Mouse (Mus musculus) neural tube, embryonic 10.5 days (tissue): Measurements from ENCODE around the gene Tmprss6.

Source experiments
- DNase-seq: peaks from one replicate; pipeline ENCODE4 v3.0.0-alpha.2; 2017; ENCODE audit warnings: low spot score; ENCODE audit errors: extremely low spot score

Gene Tmprss6

DNA sequence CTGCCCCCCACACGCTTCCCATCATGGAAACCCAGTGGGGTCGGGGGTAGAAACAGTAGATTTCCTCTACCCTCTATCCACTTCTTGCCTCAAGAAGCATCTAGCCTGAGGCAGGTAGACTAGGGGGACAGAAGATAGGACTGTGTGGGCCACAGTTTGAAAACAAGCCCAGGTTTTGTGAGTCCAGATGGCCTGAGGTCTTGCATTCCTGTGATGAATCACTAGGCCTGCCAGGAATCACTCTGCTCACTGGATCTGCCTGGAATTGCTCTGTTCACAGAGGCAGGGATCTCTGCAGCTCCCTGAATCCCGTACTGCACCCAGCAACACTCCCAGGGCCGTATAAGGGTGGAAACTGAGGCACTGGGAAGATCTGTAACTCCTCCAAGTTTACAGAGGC is 14.9 kb upstream of the Tmprss6 start:
- DNase-seq, result no peak

DNA sequence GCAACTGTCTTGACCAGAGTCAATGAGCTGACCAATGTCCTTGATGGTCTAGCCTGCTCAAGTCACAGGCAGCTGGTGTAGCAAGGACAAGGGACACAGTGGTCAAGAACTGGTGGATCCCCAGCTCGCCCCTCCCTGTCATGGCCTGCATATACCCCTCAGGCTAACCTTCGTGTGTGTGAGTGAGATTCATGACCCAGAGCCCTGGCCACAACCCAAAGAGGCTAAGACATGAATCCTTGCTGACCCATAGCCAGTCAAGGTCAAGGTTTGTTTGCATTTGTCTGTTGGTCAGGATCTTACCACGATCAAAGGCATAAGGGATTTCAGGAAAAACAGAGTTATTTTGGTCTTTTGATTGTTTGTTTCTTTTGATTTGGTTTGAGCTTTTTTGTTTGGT is 14.1 kb upstream of the Tmprss6 start:
- no peak for DNase-seq

DNA sequence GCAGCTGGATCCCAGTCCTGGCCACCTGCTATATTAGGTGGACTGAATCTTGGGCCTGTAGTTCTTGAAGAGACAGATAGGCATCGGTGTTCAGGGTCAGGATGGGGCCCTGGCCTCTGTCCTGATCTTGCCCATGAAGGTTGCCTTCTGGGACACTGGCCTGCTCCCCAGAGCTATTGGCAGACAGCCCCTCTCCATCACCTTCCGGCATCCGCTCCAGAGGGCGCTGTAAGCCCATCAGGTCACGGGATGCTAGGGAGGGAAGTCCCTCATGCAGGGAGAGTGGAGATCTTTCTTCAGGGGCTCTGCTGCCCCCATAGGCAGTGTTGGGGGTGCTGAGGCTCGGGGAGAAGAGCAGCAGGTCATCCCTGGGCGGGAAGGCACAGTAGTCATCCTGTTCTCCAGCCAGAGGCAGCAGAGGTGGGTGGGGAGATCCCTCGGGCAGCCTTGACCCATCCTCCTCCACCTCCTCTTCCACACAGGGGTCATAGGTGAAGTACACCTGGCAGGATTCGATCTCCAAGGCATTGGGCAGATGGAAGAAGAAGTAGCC is 13.1 kb upstream of the Tmprss6 start:
- DNase-seq, result no peak

DNA sequence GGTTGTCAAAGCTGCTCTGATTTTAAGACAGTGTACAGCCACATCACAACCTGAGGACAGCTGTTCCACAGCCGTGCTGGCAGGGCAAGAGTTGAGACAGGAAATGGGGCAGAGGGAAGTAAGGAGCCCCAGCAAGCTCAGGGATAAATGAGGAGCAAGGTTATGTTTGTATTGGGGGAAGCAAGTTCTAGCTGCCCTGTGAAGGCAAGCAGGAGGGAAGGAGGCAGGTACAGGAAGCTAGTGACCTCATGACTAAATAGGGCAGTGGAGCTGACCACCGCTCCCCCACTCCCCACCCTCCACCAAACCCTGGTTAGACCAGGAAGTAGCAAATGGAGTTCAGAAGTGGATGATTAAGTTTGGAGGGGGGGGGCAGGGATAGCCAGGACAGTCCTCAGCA is 12.6 kb upstream of the Tmprss6 start:
- DNase-seq, result no peak

DNA sequence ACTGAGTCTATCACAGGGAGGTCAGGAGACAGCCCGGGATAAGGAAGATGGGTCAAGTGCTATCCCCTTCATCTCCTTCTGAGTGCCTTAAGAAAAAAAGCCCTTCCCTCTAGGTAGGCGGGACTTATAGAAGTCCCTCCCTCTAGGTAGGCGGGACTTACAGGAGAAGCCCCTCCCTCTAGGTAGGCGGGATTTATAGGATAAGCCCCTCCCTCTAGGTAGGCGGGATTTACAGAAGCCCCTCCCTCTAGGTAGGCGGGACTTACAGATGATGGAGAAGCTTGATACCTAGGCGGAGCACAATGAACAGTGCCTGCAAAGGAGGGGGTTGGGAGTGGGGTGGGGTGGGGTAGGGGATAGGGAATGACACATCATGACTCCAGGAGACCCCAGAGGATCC is 11.7 kb upstream of the Tmprss6 start:
- no peak for DNase-seq

DNA sequence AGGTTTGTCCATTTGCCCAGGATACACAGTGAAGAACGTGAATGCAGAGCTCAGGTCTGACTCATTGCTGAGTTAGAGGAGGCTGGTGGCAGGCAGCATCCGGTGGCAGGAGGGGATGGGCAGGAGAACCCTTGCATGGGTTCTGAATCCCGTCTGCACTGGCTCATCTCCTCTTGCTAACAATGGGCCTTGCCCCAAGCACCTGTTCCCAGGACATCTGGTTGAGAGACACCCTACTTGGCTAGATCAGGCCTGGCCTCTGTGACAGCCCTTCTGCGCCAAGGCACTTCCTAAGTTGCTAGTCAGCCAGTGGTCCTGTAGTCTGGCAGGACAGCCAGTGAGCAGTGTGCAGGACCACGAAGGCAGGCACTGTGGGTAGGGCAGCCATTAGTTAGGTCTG is 11.0 kb upstream of the Tmprss6 start:
- no peak for DNase-seq

DNA sequence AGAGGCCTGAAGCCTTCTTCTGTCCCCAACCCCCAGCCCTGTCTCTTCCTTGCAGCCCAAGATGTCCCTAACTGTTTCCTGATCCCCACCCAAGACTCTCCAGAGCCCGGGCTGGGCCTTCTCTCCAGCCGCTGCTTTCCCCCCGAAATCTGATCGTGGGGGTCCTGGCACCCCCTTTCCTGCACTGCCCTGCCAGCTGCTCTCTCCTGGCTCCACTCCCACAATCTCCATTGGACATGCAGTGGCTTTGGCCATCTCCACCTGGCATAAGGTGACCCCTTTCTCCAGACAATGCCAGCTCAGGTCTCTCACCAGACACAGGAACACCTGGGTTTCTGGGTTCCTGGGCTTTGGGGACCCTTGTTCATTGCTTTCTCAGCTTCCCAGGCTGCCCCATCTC is 9.6 kb upstream of the Tmprss6 start:
- DNase-seq, result no peak

DNA sequence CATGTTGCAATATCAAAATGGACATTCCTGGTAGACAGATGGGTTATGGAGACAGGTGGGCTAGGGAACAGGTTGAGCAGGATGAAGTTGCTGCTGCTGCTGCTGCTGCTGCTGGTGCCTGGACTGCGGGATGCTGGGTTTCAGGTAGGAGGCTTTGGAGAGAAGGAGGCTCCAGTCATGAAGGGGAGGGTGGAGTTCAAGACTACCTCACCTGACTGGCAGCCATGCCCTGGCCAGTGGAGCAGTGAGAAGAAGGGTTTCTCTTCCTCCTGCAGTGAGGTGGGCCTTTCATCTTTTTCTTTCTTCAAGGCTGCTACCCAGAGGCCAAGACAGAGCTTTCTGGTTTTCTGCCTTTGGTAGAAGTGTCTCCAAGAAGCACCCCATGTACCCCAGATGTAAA is 8.4 kb upstream of the Tmprss6 start:
- no peak for DNase-seq

DNA sequence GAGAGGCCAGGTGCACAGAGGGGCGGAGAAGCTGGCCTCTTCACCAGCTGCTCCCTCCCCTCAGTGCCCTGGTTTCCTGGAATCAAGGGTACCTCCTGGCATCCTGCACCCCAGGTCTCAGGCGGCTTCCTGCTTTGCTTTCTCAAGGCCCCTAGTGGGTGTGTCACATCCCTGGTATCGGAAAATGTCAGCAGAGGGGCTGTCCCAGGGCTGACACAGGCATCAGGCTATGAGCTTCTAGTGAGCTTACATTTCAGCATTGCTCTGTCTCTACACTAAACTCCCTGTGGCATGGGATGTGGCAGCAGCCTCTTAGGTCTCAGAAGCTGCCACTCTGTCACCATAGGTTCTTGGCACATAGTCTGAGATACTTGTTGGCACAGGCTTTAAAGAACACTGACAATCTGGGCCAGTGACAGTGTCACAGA is 7.2 kb upstream of the Tmprss6 start:
- no peak for DNase-seq

DNA sequence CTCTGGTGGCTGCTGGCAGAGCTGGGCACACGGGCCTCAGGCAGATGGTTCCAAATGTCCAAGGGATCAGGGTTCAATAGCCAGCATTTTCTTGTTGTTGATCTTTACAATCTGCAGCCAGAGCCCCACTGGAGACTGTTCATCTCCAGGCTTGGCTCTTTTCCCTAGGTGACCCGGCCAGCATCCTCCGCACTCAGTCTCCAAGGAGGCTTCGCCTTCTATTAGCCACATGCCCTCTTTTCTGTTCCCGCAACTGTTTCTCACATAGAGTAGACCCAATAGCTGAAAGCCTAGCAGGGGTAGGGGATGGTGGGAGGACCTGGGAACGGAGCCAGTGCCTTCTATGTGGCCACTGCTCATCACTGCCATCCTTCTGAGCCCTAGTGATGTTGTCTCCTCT is 5.0 kb upstream of the Tmprss6 start:
- DNase-seq, result no peak

DNA sequence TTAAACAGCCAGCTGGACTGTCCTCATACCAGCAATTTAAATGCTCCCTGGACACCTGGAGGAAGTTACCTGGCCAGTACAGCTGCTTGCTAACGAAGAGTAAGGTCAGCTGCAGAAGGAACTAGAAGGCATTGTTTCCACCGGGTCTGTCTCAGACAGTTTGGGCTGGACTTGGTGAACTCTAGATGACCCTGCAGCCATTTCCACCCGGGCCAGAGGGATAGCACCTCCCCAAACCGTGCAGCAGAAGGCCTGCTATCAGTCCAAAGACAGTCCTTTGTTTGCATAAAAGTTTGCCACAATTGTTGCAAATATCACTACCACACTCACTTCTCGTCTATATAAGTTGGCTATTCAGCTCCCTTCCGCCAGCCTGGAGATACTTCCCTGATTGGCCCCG is 3.5 kb upstream of the Tmprss6 start:
- DNase-seq, result no peak

DNA sequence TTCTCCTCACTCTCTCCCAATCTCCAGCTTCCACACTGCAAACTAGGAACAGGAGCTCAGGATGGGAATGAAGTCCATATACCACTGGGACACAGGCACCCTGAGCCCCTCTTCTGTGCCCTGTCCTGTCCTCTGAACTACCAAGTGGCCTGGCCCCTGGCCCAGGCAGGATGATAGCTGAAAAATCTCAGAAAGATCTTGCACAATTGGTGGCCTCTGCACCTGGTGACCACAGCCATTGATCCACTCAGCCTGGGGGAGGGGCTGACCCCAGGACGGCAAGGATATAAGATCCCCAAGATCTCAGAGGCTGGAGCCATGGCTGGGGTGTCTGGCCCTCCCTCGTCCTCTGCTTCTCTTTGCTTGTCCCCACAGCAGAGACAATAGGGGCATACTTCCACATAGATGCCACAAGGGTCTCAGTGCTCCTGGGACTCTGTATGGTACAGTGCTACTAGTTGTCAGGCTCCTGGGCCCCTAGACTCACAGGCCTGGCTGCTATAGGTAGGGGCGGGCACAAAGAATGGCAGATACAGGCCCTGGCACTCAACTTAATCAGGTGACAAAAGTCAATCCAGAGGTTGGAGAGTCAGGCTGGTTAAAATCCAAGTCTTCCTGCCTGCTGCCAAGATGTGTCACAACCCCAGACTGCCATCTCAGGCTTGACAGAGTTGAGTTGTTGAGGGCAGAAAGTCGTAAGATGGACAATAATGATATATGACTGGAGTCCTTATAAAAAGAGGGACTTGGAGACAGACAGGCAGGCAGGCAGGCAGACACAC is 2.3 kb upstream of the Tmprss6 start:
- no peak for DNase-seq

DNA sequence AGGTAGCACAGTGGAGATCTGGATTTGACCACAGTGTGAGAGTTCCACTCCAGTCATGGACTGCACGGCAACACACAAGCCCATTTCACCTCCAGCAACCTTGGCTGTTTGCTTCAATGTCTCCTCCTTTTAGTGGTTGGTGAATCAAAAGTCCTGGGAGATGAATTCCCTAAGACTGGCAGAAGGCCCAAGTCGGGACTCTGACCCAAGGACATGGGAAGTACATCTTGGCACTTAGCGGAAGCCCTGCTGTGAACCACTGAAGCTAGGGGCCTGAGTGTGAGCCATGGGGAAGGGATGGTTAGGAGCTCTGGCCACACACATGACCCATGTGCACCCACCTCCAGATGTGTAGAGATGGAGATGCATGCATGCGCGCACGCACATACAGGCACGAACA is 864 bp downstream of the Tmprss6 start:
- no peak for DNase-seq

DNA sequence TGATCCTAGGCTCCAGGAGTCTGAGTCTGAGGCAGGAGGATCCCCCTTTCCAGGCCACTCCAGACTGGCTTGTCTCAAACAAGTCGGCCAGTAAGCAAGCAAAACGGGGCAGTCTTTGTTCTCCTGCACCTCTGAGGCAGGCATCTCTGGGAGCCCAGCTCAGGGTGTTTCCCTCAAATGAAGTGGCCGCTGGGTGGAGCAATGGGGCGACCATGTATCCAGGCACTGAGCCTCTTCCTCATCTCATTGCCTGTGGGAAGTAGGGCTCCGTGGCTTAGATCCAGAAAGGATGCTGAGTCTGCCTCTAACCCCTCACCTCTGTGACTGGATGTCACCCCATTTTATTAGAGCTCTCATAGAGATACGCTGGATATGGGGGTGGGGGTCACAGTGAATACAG is 1.6 kb downstream of the Tmprss6 start:
- no peak for DNase-seq

DNA sequence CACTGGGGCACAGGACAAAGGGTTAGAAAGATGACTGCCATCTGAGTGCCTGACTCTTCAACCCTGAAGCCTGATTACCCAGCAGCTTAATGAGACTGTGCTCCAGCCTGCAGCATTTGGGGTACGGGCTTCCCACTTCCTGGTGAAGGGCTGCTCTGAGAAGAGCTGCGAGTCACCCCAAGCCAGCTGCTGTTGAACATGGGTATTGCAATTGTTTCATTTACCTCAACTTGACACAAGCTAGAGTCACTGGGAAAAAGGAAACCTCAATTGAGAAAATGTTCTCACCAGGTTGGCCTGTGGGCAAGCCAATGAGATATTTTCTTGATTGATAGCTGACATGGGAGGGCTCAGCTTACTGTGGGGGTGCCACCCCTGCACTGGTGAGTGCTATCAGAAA is 5.5 kb downstream of the Tmprss6 start:
- DNase-seq, result no peak

DNA sequence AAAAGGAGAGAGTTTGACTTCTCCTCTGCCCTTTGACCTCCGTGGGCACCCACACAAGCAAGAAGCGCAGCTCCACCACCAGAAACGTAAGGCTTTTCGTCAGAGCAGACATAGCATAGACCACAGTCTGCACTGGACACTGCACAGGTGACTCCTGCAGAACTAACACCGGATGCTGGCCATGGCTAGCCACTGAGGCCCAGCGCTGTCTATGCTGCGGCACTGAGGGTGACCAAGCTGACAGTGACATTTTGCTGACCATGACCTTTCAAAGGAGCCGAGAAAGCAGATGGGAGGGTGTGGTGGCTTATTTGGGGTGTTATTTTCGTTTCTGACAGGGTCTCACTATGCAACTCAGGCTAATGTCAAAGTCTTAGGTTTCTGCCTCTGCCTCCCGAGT is 11.2 kb downstream of the Tmprss6 start:
- no peak for DNase-seq

DNA sequence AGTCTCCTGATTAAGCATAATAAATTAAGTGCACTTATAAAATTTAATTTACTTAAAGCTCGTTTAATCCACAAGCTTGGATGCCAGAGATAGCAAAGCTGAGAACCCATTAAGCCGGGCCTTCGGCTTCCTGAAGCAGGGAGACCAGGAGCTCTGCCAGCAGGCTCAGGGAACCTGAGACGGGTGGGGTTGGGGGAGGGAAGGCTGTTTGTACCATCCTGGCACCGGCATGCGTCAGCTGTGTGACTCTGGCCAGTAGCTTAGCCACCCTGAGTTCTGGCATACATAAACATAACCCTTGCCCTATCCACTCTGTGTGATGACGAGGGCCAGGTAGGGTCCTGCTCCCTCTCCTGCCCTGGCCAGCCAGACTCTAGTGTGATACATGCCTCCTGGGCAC is 12.4 kb downstream of the Tmprss6 start:
- no peak for DNase-seq

DNA sequence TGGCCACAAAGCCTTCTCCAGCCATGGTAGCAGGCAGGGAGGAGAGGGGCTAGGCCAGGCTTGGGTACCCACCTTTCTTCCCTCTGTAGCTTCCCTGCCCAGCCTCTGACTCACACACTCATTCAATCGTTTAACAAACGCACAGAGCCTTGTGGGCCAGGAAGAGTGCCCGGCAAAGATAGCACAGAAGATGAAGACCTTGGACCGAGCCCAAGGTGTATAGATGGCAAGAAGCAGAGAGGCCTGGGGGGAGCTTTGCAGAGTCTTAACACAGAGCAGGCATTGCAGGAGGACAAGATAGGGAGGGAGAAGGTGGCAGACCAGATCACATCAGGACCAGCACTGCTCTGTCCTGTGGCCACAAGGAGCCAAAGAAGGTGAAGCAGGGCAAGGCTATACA is 13.3 kb downstream of the Tmprss6 start:
- no peak for DNase-seq

DNA sequence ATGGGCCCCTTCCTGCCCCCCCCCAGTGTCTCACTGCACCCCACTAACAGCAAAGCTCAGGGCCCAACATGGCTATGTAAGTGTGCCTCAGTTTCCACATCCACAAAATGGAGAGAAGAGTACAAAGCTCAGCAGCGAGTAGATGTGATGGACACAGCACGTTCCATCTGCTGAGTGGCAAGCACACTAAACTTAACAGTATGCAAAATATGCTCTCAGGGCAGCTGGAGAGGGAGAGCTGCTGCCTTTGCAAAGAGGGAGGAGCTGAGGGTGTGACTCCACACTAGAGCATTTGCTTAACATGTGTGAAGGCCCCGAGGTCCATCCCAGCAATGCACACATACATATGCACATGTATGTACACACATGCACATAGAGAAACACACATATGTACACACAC is 15.5 kb downstream of the Tmprss6 start:
- no peak for DNase-seq

DNA sequence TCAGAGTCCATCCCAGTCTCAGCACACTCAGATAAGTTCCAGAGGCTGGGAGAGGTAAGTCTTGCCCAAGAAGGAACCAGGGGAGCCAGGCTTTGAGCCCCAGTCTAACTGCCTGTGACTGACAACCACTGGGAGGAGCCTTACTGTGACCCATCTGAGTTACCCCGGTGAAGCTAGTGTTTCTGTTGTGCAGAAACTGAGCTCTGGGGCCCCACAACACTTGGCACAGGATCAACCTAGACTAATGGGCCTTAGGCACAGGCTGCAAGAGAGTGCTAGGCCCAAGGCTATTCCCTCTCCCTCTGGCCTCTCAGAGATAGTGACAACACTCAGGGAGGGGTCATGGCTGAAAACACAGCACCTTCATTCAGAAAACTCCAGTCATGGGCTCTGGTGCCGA is 17.2 kb downstream of the Tmprss6 start:
- no peak for DNase-seq

DNA sequence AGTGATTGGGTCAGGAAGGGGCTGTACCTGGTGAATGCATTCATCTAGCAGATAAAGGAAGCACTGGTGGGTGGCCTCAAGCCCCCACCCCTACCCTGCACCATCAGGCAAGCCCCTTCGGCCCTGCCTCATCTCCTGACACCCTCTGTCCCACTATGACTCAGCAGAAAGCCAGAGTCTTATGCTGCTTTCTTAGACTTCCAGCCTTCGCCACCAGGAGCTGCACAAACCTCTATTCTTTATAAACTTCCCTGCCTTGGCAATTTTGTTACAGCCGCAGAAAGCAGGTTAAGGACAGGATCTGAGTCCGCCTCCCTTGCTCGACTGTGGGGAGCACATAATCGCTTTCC is 18.0 kb downstream of the Tmprss6 start:
- DNase-seq, result no peak

DNA sequence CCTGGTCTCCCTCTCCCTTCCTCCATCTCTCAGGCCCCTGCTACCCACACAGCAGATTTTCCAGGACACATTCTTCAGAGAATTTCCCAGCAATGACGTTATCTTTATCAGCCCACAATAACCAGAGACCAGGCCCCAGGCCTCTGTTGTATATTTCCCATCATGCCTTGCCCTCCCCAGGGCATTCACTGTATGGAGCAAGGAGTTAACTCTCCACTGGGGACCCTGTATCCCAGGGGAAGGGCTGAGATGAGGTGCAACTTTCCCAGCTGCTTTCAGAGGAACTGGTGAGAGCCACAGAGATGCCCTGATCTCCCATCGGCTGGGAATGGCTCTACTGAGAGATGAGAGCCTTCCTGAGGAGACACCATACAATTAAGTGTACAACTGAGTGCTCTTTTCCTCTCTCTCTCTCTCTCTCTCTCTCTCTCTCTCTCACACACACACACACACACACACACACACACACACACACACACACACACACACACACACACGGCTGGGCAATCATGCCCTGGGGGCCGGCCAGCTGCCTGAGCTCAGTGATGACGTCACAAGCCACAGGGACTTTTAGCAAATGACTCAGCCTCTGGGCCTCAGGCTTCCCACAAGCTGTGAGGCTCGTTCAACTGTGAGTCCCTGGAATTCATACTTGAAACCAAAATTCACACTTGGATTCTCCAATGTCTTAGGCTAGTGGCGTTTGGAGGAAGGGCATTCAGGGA is 18.6 kb downstream of the Tmprss6 start:
- DNase-seq, result no peak

DNA sequence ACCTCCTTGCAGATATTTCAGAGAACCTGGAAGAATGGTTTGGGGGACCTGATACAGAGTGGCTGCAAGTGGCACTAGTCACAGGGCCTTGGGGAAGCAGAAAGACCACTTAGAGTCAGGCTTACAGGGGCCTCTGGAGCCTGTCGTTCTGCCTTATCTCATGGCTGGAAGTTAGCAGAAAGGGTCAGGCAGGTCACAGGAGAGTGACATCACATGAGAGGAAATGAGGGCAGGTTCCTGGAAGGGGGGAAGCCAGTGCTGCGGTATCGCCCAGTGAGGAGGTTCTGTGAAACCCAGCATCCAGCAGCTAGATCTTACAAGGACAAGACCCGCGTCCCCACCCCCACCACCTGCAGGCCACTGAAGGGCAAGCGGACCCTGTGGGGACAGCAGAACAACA is 19.3 kb downstream of the Tmprss6 start:
- no peak for DNase-seq
